Mouse (Mus musculus) MEL (cell line): ENCODE measurements around the gene Galp. TPM values are rescaled to one million over a fixed set of nuclear protein-coding genes. Genes with fewer than 3 reads are reported as not detected.
"Not testable (repeated sequence)": the region's sequence is repeated elsewhere in the genome, so short reads cannot be mapped to it uniquely, and the experiment has no call there.

ENCODE experiments used
- DNase-seq: peaks from one replicate; pipeline ENCODE4 v3.0.0; 2011; ENCODE audit warnings: low read depth, low spot score
- H3K27ac ChIP-seq: 2 replicates; pipeline ENCODE4 v1.5.1; 2012; ENCODE audit warnings: low read depth, mild to moderate bottlenecking, control low read depth, low read length, moderate library complexity; ENCODE audit not compliant: control insufficient read depth
- H3K27me3 ChIP-seq, 2 experiments: fragments of 150-350 bp in 1 of 2; sonication (generic) in 1 of 2; 2 replicates each; pipeline ENCODE4 v1.6.1; 2012; ENCODE audit warnings: low read length in 2 of 2, mild to moderate bottlenecking in 2 of 2, improper control_type of control experiment in 1 of 2, moderate library complexity in 1 of 2; ENCODE audit not compliant: insufficient read depth in 2 of 2, control insufficient read depth in 1 of 2
- H3K36me3 ChIP-seq, 2 experiments: 2 replicates each; pipeline ENCODE4 v1.6.1; 2012 to 2014; ENCODE audit warnings: low read length in 2 of 2, improper control_type of control experiment in 1 of 2, inconsistent platforms in 1 of 2, mild to moderate bottlenecking in 1 of 2; ENCODE audit not compliant: insufficient read depth in 2 of 2, control insufficient read depth in 1 of 2
- H3K4me1 ChIP-seq, 2 experiments: fragments of 150-350 bp in 1 of 2; sonication (generic) in 1 of 2; 2 replicates each; pipeline ENCODE4 v1.6.1; 2012; ENCODE audit warnings: low read length in 2 of 2, improper control_type of control experiment in 1 of 2, mild to moderate bottlenecking in 1 of 2; ENCODE audit not compliant: insufficient read depth in 2 of 2, control insufficient read depth in 1 of 2
- H3K4me3 ChIP-seq, 2 experiments: fragments of 150-350 bp in 1 of 2; sonication (generic) in 1 of 2; 2 replicates each; pipeline ENCODE4 v1.5.1; 2012; ENCODE audit warnings: low read depth in 2 of 2, low read length in 2 of 2, mild to moderate bottlenecking in 2 of 2, moderate library complexity in 2 of 2, control low read depth in 1 of 2, improper control_type of control experiment in 1 of 2; ENCODE audit not compliant: control insufficient read depth in 1 of 2, insufficient read depth in 1 of 2
- H3K79me2 ChIP-seq: 2 replicates; pipeline ENCODE4 v1.6.1; 2012; ENCODE audit warnings: mild to moderate bottlenecking, low read length, moderate library complexity; ENCODE audit not compliant: control insufficient read depth, poor library complexity, insufficient read depth
- H3K9ac ChIP-seq: 2 replicates; pipeline ENCODE4 v1.6.1; 2012; ENCODE audit warnings: low read depth, mild to moderate bottlenecking, control low read depth, low read length, moderate library complexity; ENCODE audit not compliant: control insufficient read depth, poor library complexity, severe bottlenecking
- H3K9me3 ChIP-seq: fragments of 150-350 bp; sonication (generic); replicated peaks from 2 replicates; pipeline ENCODE4 v1.6.1; 2012; ENCODE audit warnings: mild to moderate bottlenecking, low read length, improper control_type of control experiment, moderate library complexity; ENCODE audit not compliant: insufficient read depth
- CTCF ChIP-seq, 3 experiments: IDR thresholded peaks in 2 of 3; conservative IDR thresholded peaks in 1 of 3; 2 replicates each; pipeline ENCODE4 v1.5.1; 2011 to 2012; ENCODE audit warnings: low read length in 3 of 3, low read depth in 2 of 3, mild to moderate bottlenecking in 2 of 3, improper control_type of control experiment in 1 of 3, inconsistent platforms in 1 of 3, mixed read lengths in 1 of 3, moderate library complexity in 1 of 3; ENCODE audit not compliant: control insufficient read depth in 1 of 3, insufficient read depth in 1 of 3, poor library complexity in 1 of 3, severe bottlenecking in 1 of 3
- JUND ChIP-seq: IDR thresholded peaks from 2 replicates; pipeline ENCODE4 v1.6.1; 2011; ENCODE audit warnings: low read depth, mild to moderate bottlenecking, improper control_type of control experiment, low read length
- MEF2A ChIP-seq: IDR thresholded peaks from 2 replicates; pipeline ENCODE4 v1.6.1; 2014; ENCODE audit warnings: low read depth, mild to moderate bottlenecking, inconsistent platforms, low read length, improper control_type of control experiment; ENCODE audit not compliant: poor library complexity, insufficient replicate concordance, severe bottlenecking; ENCODE audit errors: extremely low read depth
- MYB ChIP-seq: IDR thresholded peaks from 2 replicates; pipeline ENCODE4 v1.6.1; 2011; ENCODE audit warnings: mild to moderate bottlenecking, low read depth, low read length, improper control_type of control experiment
- NELFE ChIP-seq: IDR thresholded peaks from 2 replicates; pipeline ENCODE4 v1.6.1; 2011; ENCODE audit warnings: low read depth, low read length, improper control_type of control experiment
- POLR2A ChIP-seq, 2 experiments: IDR thresholded peaks; 2 replicates each; pipeline ENCODE4 v1.6.1; 2011 to 2012; ENCODE audit warnings: low read length in 2 of 2, mild to moderate bottlenecking in 2 of 2, control low read depth in 1 of 2, improper control_type of control experiment in 1 of 2, low read depth in 1 of 2, moderate library complexity in 1 of 2; ENCODE audit not compliant: control insufficient read depth in 1 of 2, insufficient read depth in 1 of 2, poor library complexity in 1 of 2
- RAD21 ChIP-seq: IDR thresholded peaks from 2 replicates; pipeline ENCODE4 v1.6.1; 2011; ENCODE audit warnings: mild to moderate bottlenecking, low read depth, low read length, improper control_type of control experiment
- RCOR1 ChIP-seq: IDR thresholded peaks from 2 replicates; pipeline ENCODE4 v1.6.1; 2012; ENCODE audit warnings: low read depth, mild to moderate bottlenecking, inconsistent platforms, low read length, improper control_type of control experiment
- SMC3 ChIP-seq: IDR thresholded peaks from 2 replicates; pipeline ENCODE4 v1.6.1; 2011; ENCODE audit warnings: low read depth, low read length, improper control_type of control experiment
- ZKSCAN1 ChIP-seq: IDR thresholded peaks from 2 replicates; pipeline ENCODE4 v1.6.1; 2012; ENCODE audit warnings: low read depth, mild to moderate bottlenecking, inconsistent platforms, low read length, improper control_type of control experiment, moderate library complexity
- ZMIZ1 ChIP-seq: IDR thresholded peaks from 2 replicates; pipeline ENCODE4 v1.6.1; 2012; ENCODE audit warnings: low read depth, mild to moderate bottlenecking, inconsistent platforms, low read length, improper control_type of control experiment, moderate library complexity
- polyA plus RNA-seq, 2 experiments: library from polyadenylated mRNA; stranded (reverse) in 1 of 2; unstranded in 1 of 2; fragments of >175 nt in 1 of 2; fragments of >200 nt in 1 of 2; gene quantifications; 2 replicates each; pipeline versions ENCODE4 v1.2.1 to v1.2.4; 2012; ENCODE audit warnings: low replicate concordance in 2 of 2, low read depth in 1 of 2; ENCODE audit not compliant: insufficient read length in 2 of 2, insufficient read depth in 1 of 2, missing spikeins in 1 of 2
- total RNA-seq: library from RNA; depleted of rRNA; stranded (reverse); fragments of 300-350 nt; gene quantifications from 2 replicates; pipeline ENCODE4 v1.2.3, GENCODE M21; 2012

Gene Galp
- total and polyA plus RNA-seq, 3 experiments, result not detected

- not testable (repeated sequence) for H3K27me3 ChIP-seq, H3K4me3 ChIP-seq, H3K79me2 ChIP-seq, DNase-seq, H3K4me1 ChIP-seq, H3K9me3 ChIP-seq, H3K9ac ChIP-seq, H3K27ac ChIP-seq, H3K36me3 ChIP-seq
Observed at GRCm38 (mm10) chr7:6260004-6260403, 63.1 kb downstream of the Galp start.

GRCm38 (mm10) chr7:6262120-6262519, 65.2 kb downstream of the Galp start:
- Histone ChIP-seq H3K9me3 (no peaks in the 10 kb centered on the region), H3K27ac (no peak overlapping the region), H3K9ac (no peak overlapping the region), H3K79me2 (no peaks in the 10 kb centered on the region), H3K27me3 (no peaks in the 10 kb centered on the region; a peak in 1 of 4 replicates), H3K36me3 (no peaks in the 10 kb centered on the region), H3K4me1 (no peaks in the 10 kb centered on the region), H3K4me3 (no peak overlapping the region)
- peak; percentile 29 for DNase-seq
- peak; percentile 14 for TF ChIP-seq RAD21
- TF ChIP-seq SMC3, result 0 out of 2 replicates have a peak, but pooled peaks have one; percentile 7
- no peak for TF ChIP-seq RCOR1
- TF ChIP-seq JUND, result no peak
- peak; percentile 10 to 19 (median 15); a peak in 2 of 6 replicates for TF ChIP-seq CTCF (IDR thresholded peaks at IDR 0.05 in 2 of 3, conservative IDR thresholded peaks at IDR 0.05 in 1 of 3; ENCODE audit: control insufficient read depth in 1 of 3, insufficient read depth in 1 of 3, low read depth in 2 of 3, low read length in 3 of 3, poor library complexity in 1 of 3, severe bottlenecking in 1 of 3)
- no peak for TF ChIP-seq NELFE
- TF ChIP-seq POLR2A (IDR thresholded peaks at IDR 0.05; ENCODE audit: control insufficient read depth in 1 of 2, insufficient read depth in 1 of 2, low read depth in 1 of 2, low read length in 2 of 2, poor library complexity in 1 of 2), result no peak
- no peak for TF ChIP-seq ZMIZ1
- no peak for TF ChIP-seq MYB

- Histone ChIP-seq H3K9me3 (no peaks in the 10 kb centered on the region), H3K36me3 (no peaks in the 10 kb centered on the region), H3K4me1 (no peaks in the 10 kb centered on the region), H3K9ac (no peak overlapping the region), H3K27ac (no peak overlapping the region), H3K27me3 (no peaks in the 10 kb centered on the region; a peak in 1 of 4 replicates), H3K4me3 (no peak overlapping the region), H3K79me2 (no peaks in the 10 kb centered on the region)
- peak; percentile 93 for TF ChIP-seq ZKSCAN1
- no peak for TF ChIP-seq MEF2A
- no peak for DNase-seq
Observed at GRCm38 (mm10) chr7:6262984-6263383, 66.1 kb downstream of the Galp start.
